Mouse (Mus musculus): ENCODE results near the gene Atg101.
A peak's percentile ranks its signal among the peaks of the same experiment; 100 is the strongest.

The Atg101 gene

GRCm38 (mm10) chr15:101255842-101256462 is 28.1 kb upstream of the Atg101 start:
- peak; percentile 42 for DNase-seq

- peak; percentile 59 for DNase-seq
These were observed 27.4 kb upstream of the Atg101 start for GRCm38 (mm10) chr15:101256463-101257206.

GRCm38 (mm10) chr15:101258420-101258819 is 25.7 kb upstream of the Atg101 start:
- DNase-seq, result no peak

- no peak for DNase-seq
These were observed 24.1 kb upstream of the Atg101 start for GRCm38 (mm10) chr15:101259922-101260321.

GRCm38 (mm10) chr15:101260387-101260786 is 23.7 kb upstream of the Atg101 start:
- peak; percentile 80 for DNase-seq

DNA sequence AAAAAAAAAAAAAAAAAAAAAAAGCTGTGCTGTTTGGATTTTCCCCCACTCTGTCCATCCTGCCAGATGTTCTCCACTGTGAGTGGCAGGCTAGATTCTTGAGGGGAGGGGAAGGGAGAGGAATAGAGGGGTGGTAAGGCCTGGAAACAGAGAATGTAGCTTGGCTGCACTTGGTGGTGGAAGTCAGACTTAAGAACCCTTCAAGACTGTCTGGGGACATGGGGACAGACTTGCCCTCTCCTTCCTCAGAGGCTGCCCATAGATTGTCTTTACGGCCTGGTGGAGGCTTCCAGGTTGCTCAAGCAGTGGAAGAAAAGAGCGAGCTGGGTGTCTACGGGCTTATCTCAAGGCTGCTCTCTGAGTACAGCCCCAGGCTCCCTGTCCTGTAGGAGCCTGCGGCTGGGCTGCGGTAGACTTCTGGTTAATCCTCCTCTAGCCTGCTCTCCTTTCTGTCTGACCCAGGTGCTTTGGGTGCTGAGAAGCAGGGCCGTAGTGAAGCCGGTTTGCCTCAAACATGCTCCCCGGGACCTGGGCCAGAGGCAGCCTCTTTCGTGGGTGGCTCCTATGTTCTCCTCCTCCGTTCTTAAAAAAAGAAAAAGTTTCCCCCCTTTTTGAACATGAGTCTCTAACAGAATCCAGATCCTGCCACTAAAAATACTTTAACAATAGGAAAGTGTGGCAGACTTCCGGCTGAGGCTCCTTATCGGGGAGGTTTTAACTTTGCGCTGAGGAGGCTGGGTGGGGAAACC is 23.0 kb upstream of the Atg101 start:
- DNase-seq, result no peak

DNA sequence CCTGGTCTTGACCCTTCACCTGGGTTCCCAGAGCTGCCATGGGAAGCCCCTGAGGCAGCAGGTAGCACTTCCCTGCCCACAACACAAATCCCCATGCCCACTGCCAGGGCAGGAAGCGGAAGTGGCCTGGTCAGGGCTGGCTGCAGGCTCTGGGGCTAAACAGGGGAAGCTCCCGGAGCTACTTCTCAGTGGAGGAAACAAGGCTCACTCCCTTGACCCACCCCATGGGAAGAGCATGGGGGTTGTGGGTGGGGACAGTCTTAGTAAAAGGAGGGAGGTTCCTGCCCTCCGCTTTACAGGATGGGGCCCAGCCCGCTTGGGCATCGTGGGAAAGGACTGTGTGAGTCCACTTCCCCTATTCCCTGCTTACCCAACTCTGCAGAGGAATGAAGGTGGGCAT is 21.6 kb upstream of the Atg101 start:
- peak; percentile 72 for DNase-seq

DNA sequence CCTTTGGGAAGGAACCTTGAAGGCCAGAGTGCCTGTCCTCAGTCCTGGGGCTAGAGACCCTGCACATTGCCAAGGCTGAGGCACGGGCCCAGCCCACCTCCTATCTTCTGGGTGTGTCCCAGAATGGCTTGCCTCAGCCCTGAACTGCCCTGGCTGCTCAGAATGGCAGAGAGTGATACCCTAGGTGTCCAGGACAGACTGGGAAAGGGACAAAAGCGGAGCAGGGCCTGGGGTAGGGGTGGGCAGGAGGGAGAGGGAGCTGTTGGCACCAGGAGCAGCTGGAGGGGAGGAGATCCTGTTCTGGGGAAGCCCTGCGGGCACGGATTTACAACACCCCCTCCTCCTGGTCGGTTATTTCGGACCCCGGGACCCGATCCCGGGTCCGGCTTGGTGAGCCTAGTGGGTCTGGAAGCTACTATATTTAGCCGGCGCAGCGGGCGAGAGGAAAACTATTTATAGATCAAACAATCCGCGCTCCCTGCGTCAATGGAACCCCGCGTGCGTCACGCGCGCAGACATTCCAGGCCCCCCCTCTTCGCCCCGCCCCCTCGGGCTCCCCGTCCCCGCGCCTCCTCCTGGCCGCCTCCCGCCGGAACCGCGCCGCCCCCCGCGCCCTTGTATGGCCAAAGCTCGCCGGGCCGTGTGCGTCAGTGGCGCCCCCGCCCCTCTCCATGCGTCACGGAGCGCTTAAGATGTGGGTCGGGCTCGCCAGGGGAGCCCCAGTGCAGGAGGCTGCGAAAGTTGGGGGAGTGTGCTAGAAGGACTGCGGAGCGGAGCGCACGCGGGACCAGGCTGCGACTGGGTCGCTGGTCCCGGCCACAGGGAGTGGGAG is 17.7 kb upstream of the Atg101 start:
- peak; percentile 98 for DNase-seq

DNA sequence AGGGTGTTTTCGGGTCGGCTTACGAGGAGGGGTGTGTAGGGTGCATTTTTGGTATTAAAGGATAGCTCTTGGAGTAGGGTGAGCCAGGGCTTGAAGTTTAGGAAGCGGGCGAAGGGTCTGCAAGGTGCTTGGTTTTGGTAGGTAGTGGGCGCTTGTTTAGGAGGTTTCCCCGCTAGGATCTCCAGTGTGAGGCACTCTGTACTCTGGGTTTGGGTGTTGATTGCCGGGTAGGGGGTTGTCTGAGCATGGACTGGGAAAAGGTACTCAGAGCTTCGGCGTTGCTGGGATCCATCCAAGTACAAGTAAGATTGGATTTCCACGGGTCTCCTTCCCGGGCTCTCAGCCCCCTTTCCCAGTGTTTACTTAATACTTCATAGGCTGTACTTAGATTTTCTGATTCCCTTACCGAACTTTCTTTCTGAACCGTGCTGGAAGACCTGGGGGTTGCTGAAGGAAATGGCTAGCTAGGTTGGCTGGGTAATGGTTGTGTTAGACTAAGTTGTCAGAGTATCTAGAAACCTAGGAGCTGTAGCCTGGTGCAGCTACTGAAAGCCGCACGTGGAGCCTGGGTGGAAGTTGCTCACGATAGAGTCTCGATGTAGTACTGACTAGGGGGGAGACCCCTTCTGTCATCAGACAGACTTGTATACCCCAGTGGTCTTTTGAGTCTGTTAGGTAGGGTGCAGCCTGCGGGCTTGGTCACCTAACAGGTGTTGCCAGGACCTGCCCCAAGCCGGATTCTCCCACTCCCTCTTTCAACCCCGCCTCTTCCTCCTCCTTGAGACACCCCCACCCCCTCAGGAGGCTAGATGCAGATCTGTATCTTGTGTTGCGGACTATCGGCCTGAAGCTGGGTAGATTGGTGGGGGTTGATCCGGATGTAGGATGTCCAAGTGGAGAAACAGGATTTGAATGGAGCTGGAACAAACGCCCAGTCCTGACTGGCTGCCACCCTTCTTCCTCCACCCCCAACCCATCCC is 16.7 kb upstream of the Atg101 start:
- DNase-seq, result peak; percentile 73

DNA sequence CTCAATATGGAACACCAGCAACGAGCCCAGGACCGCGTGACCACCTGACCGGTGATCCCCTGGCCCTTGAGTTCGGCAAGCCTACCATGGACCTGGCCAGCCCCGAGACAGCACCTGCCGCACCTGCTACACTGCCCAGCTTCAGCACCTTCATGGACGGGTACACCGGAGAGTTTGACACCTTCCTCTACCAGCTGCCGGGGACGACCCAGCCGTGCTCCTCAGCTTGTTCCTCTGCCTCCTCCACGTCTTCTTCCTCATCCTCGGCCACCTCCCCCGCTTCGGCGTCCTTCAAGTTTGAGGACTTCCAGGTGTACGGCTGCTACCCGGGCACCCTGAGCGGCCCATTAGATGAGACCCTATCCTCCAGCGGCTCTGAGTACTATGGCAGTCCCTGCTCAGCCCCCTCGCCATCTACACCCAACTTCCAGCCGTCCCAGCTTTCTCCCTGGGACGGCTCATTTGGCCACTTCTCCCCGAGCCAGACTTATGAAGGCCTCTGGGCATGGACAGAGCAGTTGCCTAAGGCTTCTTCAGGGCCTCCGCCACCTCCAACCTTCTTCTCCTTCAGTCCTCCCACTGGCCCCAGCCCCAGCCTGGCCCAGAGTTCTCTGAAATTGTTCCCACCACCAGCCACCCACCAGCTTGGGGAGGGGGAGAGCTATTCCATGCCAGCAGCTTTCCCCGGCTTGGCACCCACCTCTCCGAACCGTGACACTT is 13.8 kb upstream of the Atg101 start:
- DNase-seq, result no peak

DNA sequence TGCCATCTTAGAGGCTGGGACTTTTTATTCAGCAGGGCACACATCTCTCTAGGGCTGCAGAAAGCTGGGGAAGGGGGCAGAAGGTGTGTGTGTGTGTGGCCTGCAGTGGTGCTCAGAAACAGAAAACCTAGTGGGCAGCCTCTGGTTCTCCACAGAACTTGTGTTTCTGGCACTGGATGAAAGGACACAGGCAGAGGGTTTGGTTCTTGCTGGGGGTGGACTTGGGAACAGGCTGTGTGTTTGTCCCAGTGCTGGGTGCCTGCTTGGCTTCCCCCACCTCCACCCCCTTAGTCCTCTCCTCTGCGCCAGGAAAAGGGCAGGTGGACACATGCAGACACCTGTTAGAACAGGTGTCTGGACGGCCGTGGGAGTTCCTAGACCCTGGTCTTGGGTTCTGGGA is 13.0 kb upstream of the Atg101 start:
- no peak for DNase-seq

DNA sequence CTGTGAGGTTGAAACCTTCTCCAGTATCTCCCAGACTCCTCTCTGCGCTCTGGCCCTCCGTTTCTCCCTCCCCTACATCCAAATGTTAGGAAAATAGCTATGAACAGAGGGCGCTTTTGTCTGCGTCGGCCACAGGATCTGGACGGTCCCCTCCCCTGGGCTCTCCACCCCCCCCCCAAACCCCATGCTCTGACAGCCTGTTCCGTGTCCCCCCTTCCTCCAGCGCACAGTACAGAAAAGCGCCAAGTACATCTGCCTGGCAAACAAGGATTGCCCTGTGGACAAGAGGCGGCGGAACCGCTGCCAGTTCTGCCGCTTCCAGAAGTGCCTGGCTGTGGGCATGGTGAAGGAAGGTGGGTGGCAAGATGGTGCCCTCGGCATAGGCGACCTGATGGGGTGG is 12.6 kb upstream of the Atg101 start:
- no peak for DNase-seq

DNA sequence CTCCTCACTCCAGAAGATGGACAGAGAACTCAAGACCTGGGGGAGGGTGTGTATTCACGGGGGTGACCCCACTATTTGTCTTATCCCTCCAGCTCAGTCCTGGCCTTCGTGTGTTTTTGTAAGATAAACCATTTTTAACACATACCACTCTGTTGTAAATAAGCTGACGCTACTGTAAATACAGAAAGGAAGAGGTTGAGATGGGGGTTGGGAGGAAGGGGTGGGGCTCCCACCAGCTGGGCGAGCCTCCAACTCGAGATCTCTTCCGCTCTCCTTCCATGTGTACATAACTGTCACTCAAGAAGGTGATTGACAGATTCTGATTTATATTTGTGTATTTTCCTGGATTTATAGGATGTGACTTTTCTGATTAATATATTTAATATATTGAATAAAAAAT is 9.7 kb upstream of the Atg101 start:
- no peak for DNase-seq

- DNase-seq, result no peak
These were observed 6.6 kb upstream of the Atg101 start for GRCm38 (mm10) chr15:101277351-101277899.

DNA sequence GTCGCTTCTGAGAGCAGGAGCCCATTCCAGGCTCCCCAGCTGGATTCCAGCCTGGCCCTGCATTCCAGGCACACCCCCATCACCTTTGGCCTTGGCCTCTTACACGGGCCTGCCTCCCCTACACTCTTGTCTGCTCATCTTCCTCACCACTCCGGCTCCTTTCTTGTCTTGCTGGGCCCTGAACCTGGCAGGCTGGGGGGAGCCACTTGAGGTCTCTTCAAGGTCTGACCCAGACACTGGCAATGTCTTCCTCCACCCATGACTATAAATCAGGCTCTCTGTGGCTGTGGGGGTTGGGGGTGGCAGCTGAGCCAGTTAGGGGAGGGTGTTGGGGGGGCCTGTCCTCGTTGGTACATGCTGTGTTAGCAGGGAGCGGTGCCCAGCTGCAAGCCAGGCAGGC is 5.5 kb upstream of the Atg101 start:
- no peak for DNase-seq

DNA sequence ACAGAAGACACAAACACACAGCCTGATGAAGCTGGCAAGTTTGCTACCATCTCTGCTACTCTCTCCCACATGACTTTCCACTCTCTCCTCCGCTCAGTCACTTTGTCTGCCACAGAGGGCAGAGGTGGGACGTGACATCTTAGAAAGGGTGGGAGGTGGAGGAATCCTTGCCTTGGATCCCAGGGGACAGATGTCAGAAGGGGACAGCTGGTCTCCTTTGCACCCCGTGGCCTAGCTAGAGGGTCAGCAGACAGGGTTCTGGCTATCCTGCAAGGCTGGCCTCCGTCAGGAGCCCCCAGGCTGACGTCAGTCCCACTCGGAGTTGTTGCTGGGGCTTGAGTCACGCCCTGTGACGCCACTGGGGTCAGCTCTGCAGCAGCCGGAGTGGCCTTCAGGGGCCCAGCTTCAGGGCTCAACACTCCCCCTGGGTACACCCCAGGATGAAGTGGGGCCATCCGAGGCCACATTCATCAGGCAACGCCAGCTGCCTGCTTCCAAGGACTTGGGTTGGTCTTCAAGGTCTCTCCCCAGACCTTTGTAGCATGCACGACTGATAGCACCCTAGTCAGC is 4.6 kb upstream of the Atg101 start:
- no peak for DNase-seq

- no peak for DNase-seq
These were observed 1.6 kb upstream of the Atg101 start for GRCm38 (mm10) chr15:101282471-101282870.

GRCm38 (mm10) chr15:101283183-101283910 is 725 bp upstream of the Atg101 start:
- DNase-seq, result peak; percentile 88

DNA sequence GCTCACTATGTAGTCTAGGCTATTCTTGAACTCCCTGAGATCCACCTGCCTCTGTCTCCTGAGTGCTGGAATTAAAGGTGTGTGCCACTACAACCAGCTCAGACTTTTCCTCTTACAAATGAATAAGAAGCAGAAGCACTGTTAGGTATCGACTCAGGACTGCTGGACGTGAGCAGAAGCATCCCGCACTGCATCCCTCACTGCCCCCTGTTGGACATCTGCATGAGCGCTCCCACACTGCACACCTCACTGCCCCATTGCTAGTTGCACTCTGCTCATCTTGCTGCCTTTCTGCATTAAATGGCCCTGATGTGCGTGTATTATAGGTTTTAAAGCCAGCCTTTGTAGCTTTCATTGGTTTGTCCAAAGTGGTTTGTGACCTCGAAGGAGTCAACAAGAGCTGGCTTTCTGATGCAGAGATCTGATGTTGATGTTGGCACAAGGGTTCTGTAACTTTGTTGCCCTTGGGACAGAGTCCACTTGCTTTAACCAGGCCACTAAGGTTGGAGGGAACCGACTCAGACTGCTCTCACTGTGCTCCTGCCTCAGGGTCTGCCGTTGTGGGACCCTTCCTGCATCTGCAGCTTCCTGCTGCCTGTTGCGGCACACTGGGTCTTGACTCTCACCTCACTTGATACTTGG is 2.2 kb downstream of the Atg101 start:
- DNase-seq, result no peak
